Mouse (Mus musculus) adrenal gland, postnatal 25 days (tissue): ENCODE results near the gene Runx1. TPM values are rescaled to one million over a fixed set of nuclear protein-coding genes. Genes with fewer than 3 reads are reported as not detected.

Experiments used
- DNase-seq: peaks from one replicate; pipeline ENCODE4 v3.0.0; 2021; ENCODE audit warnings: mixed read lengths
- total RNA-seq: library from RNA; stranded (reverse); gene quantifications from 2 replicates; pipeline ENCODE4 v1.2.3, GENCODE M21; 2021

Runx1 gene
- total RNA-seq, 1 experiment from 2014 or later, result 5.6 TPM

GRCm38 (mm10) chr16:92745239-92745638 is 80.7 kb downstream of the Runx1 start:
- DNase-seq, result no peak

GRCm38 (mm10) chr16:92744172-92744777 is 81.7 kb downstream of the Runx1 start:
- DNase-seq, result no peak

- no peak for DNase-seq
Observed at GRCm38 (mm10) chr16:92743755-92744154, 82.2 kb downstream of the Runx1 start.

- no peak for DNase-seq
Observed at GRCm38 (mm10) chr16:92741342-92741741, 84.6 kb downstream of the Runx1 start.

GRCm38 (mm10) chr16:92740541-92740940 is 85.4 kb downstream of the Runx1 start:
- DNase-seq, result no peak

- DNase-seq, result no peak
Observed at GRCm38 (mm10) chr16:92739997-92740396, 86.0 kb downstream of the Runx1 start.

- DNase-seq, result no peak
Observed at GRCm38 (mm10) chr16:92739071-92739793, 86.7 kb downstream of the Runx1 start.

GRCm38 (mm10) chr16:92738476-92739010 is 87.4 kb downstream of the Runx1 start:
- no peak for DNase-seq

- no peak for DNase-seq
Observed at GRCm38 (mm10) chr16:92726870-92727269, 99.1 kb downstream of the Runx1 start.

- DNase-seq, result no peak
Observed at GRCm38 (mm10) chr16:92724526-92724925, 101.4 kb downstream of the Runx1 start.

GRCm38 (mm10) chr16:92720678-92721077 is 105.3 kb downstream of the Runx1 start:
- DNase-seq, result no peak

GRCm38 (mm10) chr16:92719725-92720124 is 106.2 kb downstream of the Runx1 start:
- no peak for DNase-seq

GRCm38 (mm10) chr16:92715599-92716483 is 110.1 kb downstream of the Runx1 start:
- no peak for DNase-seq

- no peak for DNase-seq
Observed at GRCm38 (mm10) chr16:92710161-92710560, 115.8 kb downstream of the Runx1 start.

- no peak for DNase-seq
Observed at GRCm38 (mm10) chr16:92708718-92709117, 117.2 kb downstream of the Runx1 start.

- no peak for DNase-seq
Observed at GRCm38 (mm10) chr16:92707712-92708111, 118.2 kb downstream of the Runx1 start.

GRCm38 (mm10) chr16:92707146-92707545 is 118.8 kb downstream of the Runx1 start:
- no peak for DNase-seq

- DNase-seq, result no peak
Observed at GRCm38 (mm10) chr16:92705564-92706458, 120.1 kb downstream of the Runx1 start.

- no peak for DNase-seq
Observed at GRCm38 (mm10) chr16:92703850-92704249, 122.1 kb downstream of the Runx1 start.

GRCm38 (mm10) chr16:92699531-92700397 is 126.2 kb downstream of the Runx1 start:
- DNase-seq, result no peak

- peak; percentile 94 for DNase-seq
Observed at GRCm38 (mm10) chr16:92698612-92698998, 127.3 kb downstream of the Runx1 start.
